Mouse (Mus musculus): ENCODE measurements around the gene Klrg1. TPM values are rescaled to one million over a fixed set of nuclear protein-coding genes. Genes with fewer than 3 reads are reported as not detected.
A peak's percentile ranks its signal among the peaks of the same experiment; 100 is the strongest.

The Klrg1 gene
- polyA plus RNA-seq, 1 experiment from 2014 or later, result 0.15 TPM

GRCm38 (mm10) chr6:122268561-122268960 is 14.1 kb downstream of the Klrg1 start:
- Histone ChIP-seq H3K27me3 (ENCODE audit: control insufficient read depth, insufficient read depth, low read length) (no peaks in the 10 kb centered on the region), H3K27ac (replicated peaks) (no peak overlapping the region), H3K4me1 (replicated peaks; ENCODE audit: control insufficient read depth, insufficient read depth) (no peaks in the 10 kb centered on the region), H3K4me3 (ENCODE audit: low read depth, low read length) (no peak overlapping the region), H3K9ac (ENCODE audit: low read length) (no peak overlapping the region), H3K4me2 (replicated peaks; ENCODE audit: low read depth) (no peak overlapping the region), H3K9me3 (ENCODE audit: control insufficient read depth, low read length) (no peaks in the 10 kb centered on the region), H3K36me3 (ENCODE audit: control insufficient read depth, insufficient read depth, low read length) (no peaks in the 10 kb centered on the region)
- TF ChIP-seq CTCF (IDR thresholded peaks at IDR 0.05; ENCODE audit: low read depth), result no peak
- TF ChIP-seq EP300 (optimal IDR thresholded peaks at IDR 0.05), result no peak
- WGBS, result 13% methylated on average over 3 of the region's 3 CpGs
- ATAC-seq (ENCODE audit: low FRiP score, low TSS enrichment) (no peak), DNase-seq (ENCODE audit: low spot score) (no peak)

DNA sequence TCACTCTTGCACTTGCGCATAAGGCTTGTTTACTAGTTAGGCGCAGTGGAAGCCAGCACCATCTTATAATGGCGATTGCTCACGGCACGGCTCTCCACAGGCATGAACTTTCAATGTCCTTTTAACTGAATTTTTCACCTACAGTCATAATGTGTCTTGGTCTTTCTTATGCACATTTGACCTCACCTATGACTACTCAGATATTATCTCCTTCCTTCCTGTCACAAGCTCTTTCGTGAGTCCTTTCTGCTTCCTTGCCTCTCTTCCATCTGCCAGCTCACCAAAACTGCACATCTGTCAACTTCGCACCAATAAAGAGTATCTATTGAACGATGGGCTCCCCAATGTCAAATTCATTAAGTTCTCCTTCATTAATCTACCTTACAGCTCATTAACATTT is 20.1 kb downstream of the Klrg1 start:
- H3K9ac ChIP-seq (ENCODE audit: low read length), result no peak overlapping the region
- H3K36me3 ChIP-seq (ENCODE audit: control insufficient read depth, insufficient read depth, low read length), result no peaks in the 10 kb centered on the region
- H3K4me2 ChIP-seq (replicated peaks; ENCODE audit: low read depth), result no peak overlapping the region
- no peak overlapping the region for H3K4me3 ChIP-seq (ENCODE audit: low read depth, low read length)
- WGBS, result 89% methylated on average over 8 of the region's 8 CpGs
- no peak for TF ChIP-seq CTCF (IDR thresholded peaks at IDR 0.05; ENCODE audit: low read depth)
- TF ChIP-seq EP300 (optimal IDR thresholded peaks at IDR 0.05), result no peak
- no peaks in the 10 kb centered on the region for H3K4me1 ChIP-seq (replicated peaks; ENCODE audit: control insufficient read depth, insufficient read depth)
- no peaks in the 10 kb centered on the region for H3K9me3 ChIP-seq (ENCODE audit: control insufficient read depth, low read length)
- H3K27ac ChIP-seq (replicated peaks), result no peak overlapping the region
- ATAC-seq (ENCODE audit: low FRiP score, low TSS enrichment) (no peak), DNase-seq (ENCODE audit: low spot score) (no peak)
- H3K27me3 ChIP-seq (ENCODE audit: control insufficient read depth, insufficient read depth, low read length), result no peaks in the 10 kb centered on the region

DNA sequence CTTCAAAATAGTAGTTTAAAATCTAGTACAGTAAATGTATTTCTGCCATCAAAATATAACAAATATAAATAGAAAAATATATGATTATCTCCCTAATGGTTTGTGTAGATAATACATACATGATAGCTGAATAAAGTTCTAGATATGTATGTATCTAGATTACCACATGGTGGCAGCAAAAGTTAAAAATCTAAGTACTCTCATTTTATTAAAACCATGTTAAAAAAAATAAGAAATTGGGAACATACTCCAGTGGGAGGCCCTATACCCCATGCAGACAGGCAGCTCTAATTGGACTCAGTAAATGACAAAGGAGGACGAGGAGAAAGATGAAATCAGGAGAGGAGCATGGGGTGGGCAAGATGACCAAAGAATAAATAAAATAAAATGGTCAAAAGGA is 30.5 kb downstream of the Klrg1 start:
- ATAC-seq (ENCODE audit: low FRiP score, low TSS enrichment) (no peak), DNase-seq (ENCODE audit: low spot score) (no peak)
- Histone ChIP-seq H3K4me1 (replicated peaks; ENCODE audit: control insufficient read depth, insufficient read depth) (no peaks in the 10 kb centered on the region), H3K9me3 (ENCODE audit: control insufficient read depth, low read length) (no peaks in the 10 kb centered on the region), H3K4me2 (replicated peaks; ENCODE audit: low read depth) (no peak overlapping the region), H3K27ac (replicated peaks) (no peak overlapping the region), H3K27me3 (ENCODE audit: control insufficient read depth, insufficient read depth, low read length) (no peaks in the 10 kb centered on the region), H3K9ac (ENCODE audit: low read length) (no peak overlapping the region), H3K36me3 (ENCODE audit: control insufficient read depth, insufficient read depth, low read length) (no peaks in the 10 kb centered on the region), H3K4me3 (ENCODE audit: low read depth, low read length) (no peak overlapping the region)
- TF ChIP-seq EP300 (optimal IDR thresholded peaks at IDR 0.05) (no peak), CTCF (IDR thresholded peaks at IDR 0.05; ENCODE audit: low read depth) (peak; percentile 54)
- WGBS, result 53% methylated on average over 1 of the region's 1 CpGs

DNA sequence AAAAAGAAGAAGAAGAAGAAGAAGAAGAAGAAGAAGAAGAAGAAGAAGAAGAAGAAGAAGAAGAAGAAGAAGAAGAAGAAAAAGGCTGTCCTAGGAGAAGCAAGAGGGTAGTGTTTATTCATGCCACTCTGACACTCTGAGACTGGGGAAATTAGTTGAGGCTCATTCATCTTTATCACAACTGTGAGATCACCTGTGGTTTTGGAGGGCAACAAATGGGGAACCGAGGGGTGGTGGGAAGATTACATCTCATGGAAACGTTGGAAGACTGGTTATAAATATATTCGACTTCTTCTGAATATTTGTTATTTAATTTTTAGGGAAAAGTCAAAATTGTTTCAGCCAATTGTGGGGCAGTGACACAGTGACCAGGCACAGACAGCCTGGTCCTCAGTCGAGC is 32.6 kb downstream of the Klrg1 start:
- Histone ChIP-seq H3K4me2 (replicated peaks; ENCODE audit: low read depth) (no peak overlapping the region), H3K36me3 (ENCODE audit: control insufficient read depth, insufficient read depth, low read length) (no peaks in the 10 kb centered on the region)
- ATAC-seq (ENCODE audit: low FRiP score, low TSS enrichment), result no peak

More for the DNA sequence above, 32.6 kb downstream of the Klrg1 start:
- no peak overlapping the region for H3K9ac ChIP-seq (ENCODE audit: low read length)
- H3K4me3 ChIP-seq (ENCODE audit: low read depth, low read length), result no peak overlapping the region
- no peaks in the 10 kb centered on the region for H3K4me1 ChIP-seq (replicated peaks; ENCODE audit: control insufficient read depth, insufficient read depth)
- no peaks in the 10 kb centered on the region for H3K27me3 ChIP-seq (ENCODE audit: control insufficient read depth, insufficient read depth, low read length)
- no peak for DNase-seq (ENCODE audit: low spot score)
- no peaks in the 10 kb centered on the region for H3K9me3 ChIP-seq (ENCODE audit: control insufficient read depth, low read length)
- no peak overlapping the region for H3K27ac ChIP-seq (replicated peaks)
- 56% methylated on average over 4 of the region's 4 CpGs for WGBS
- TF ChIP-seq EP300 (optimal IDR thresholded peaks at IDR 0.05) (no peak), CTCF (IDR thresholded peaks at IDR 0.05; ENCODE audit: low read depth) (no peak)

Other genes with a start within 250 kb of the Klrg1 start
- 103 and 111 TPM in 2 replicates for gene M6pr, start 25.8 kb upstream of the Klrg1 start, polyA plus RNA-seq (2015; fragmentation: Nextera tagmentation; extraction: Ambion mirVana)
- gene Phc1, start 57.7 kb upstream of the Klrg1 start, polyA plus RNA-seq (2015; fragmentation: Nextera tagmentation; extraction: Ambion mirVana), result 5.3 and 6.1 TPM in 2 replicates
- gene Rimklb, start 215.9 kb upstream of the Klrg1 start, polyA plus RNA-seq (2015; fragmentation: Nextera tagmentation; extraction: Ambion mirVana), result 1.7 and 2.4 TPM in 2 replicates
- 219 and 276 TPM in 2 replicates for gene Mfap5, start 223.0 kb upstream of the Klrg1 start, polyA plus RNA-seq (2015; fragmentation: Nextera tagmentation; extraction: Ambion mirVana)